Mouse (Mus musculus) E14TG2a.4 (cell line): ENCODE measurements at regions not wholly inside any gene's neighbourhood (a gene's known extent, or its start where the extent isn't known, plus 50 kb on each side); places are given as distances from the start of the nearest gene placed in this dataset.

ENCODE experiments used
- CTCF ChIP-seq: conservative IDR thresholded peaks from 2 replicates; pipeline ENCODE4 v1.5.1; 2014; ENCODE audit warnings: low read length
- POU5F1 ChIP-seq: IDR thresholded peaks from 2 replicates; pipeline ENCODE4 v1.6.1; 2014; ENCODE audit warnings: low read length, borderline replicate concordance

DNA sequence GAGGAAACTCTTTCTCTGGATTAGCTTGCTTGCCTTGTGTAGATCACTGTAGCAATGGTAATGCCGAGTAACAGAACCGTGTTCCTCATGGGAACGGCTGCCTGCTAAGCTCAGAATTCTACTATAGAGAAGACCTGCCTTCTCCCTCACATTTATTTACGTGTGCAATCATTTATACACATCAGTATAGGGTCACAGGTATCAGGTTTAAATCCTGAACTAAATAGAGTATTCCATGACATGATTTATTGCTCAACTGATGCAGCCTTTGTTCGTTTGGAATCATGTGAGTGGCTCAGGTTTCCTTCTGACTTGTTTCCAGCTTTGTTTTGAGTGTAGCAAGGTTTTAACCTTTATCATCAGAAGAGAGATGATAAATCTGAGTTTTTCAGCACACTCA, 329.4 kb downstream of the Galc start:
- TF ChIP-seq CTCF, result no peak
- TF ChIP-seq POU5F1, result no peak
